Mouse (Mus musculus): ENCODE data around the gene Plcxd2. TPM values are rescaled to one million over a fixed set of nuclear protein-coding genes. Genes with fewer than 3 reads are reported as not detected.

Gene Plcxd2
- polyA plus RNA-seq, 1 experiment from 2014 or later = 0.20 TPM

GRCm38 (mm10) chr16:45952035-45952434 is 58.0 kb downstream of the Plcxd2 start:
- Histone ChIP-seq H3K9me3 (ENCODE audit: low read length) (no peaks in the 10 kb centered on the region), H3K36me3 (ENCODE audit: insufficient read depth, low read length) (no peaks in the 10 kb centered on the region), H3K4me3 (ENCODE audit: low read depth, low read length) (no peak overlapping the region), H3K4me1 (ENCODE audit: insufficient read depth, low read depth, low read length) (0 out of 2 replicates have a peak, but pooled peaks cover 2% of the 10 kb centered on the region), H3K9ac (replicated peaks; ENCODE audit: low read depth) (no peak overlapping the region), H3K27me3 (replicated peaks; ENCODE audit: insufficient read depth, low read length) (no peaks in the 10 kb centered on the region), H3K27ac (ENCODE audit: low read length) (peak overlapping the region; percentile 22; the same call in 1 of the 2 replicates), H3K4me2 (replicated peaks; ENCODE audit: low read depth, low read length) (no peak overlapping the region)
- no peak for TF ChIP-seq CTCF (IDR thresholded peaks at IDR 0.05)
- no peak for TF ChIP-seq EP300 (IDR thresholded peaks at IDR 0.05)
- WGBS = 65% methylated on average over 2 of the region's 2 CpGs
- no peak for DNase-seq (ENCODE audit: low spot score)
- no peak for ATAC-seq

- Histone ChIP-seq H3K9me3 (ENCODE audit: low read length) (no peaks in the 10 kb centered on the region), H3K9ac (replicated peaks; ENCODE audit: low read depth) (no peak overlapping the region), H3K4me2 (replicated peaks; ENCODE audit: low read depth, low read length) (no peak overlapping the region), H3K27me3 (replicated peaks; ENCODE audit: insufficient read depth, low read length) (no peaks in the 10 kb centered on the region), H3K36me3 (ENCODE audit: insufficient read depth, low read length) (no peaks in the 10 kb centered on the region), H3K4me3 (ENCODE audit: low read depth, low read length) (no peak overlapping the region), H3K27ac (ENCODE audit: low read length) (no peak overlapping the region), H3K4me1 (ENCODE audit: insufficient read depth, low read depth, low read length) (no peaks in the 10 kb centered on the region)
- no peak for DNase-seq (ENCODE audit: low spot score)
- WGBS = 88% methylated on average over 2 of the region's 2 CpGs
- ATAC-seq = no peak
- TF ChIP-seq EP300 (IDR thresholded peaks at IDR 0.05) (no peak), CTCF (IDR thresholded peaks at IDR 0.05) (no peak)
Measured at GRCm38 (mm10) chr16:45946335-45946734, 63.7 kb downstream of the Plcxd2 start.

DNA sequence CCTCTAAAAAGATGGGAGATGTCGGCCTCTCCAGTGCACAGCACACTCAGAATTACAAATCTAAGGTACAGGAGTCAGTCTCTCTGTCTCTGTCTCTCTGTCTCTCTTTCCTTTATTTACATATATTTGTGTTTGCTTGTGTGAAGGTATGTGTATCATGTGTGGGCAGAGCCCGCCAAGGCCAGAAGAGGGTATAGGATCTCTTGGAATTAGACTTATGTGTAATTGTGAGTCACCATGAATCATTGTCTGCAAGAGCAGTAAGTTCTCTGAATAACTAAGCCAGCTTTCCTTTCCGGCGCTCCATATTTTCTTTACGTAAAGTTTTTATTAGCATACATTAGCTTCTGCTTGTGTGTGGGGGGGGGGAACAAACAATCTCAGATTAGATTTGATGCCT is 64.4 kb downstream of the Plcxd2 start:
- ATAC-seq (no peak), DNase-seq (ENCODE audit: low spot score) (no peak)
- Histone ChIP-seq H3K4me2 (replicated peaks; ENCODE audit: low read depth, low read length) (no peak overlapping the region), H3K36me3 (ENCODE audit: insufficient read depth, low read length) (no peaks in the 10 kb centered on the region), H3K4me1 (ENCODE audit: insufficient read depth, low read depth, low read length) (no peaks in the 10 kb centered on the region), H3K4me3 (ENCODE audit: low read depth, low read length) (no peak overlapping the region), H3K9ac (replicated peaks; ENCODE audit: low read depth) (no peak overlapping the region), H3K27me3 (replicated peaks; ENCODE audit: insufficient read depth, low read length) (no peaks in the 10 kb centered on the region), H3K9me3 (ENCODE audit: low read length) (no peaks in the 10 kb centered on the region), H3K27ac (ENCODE audit: low read length) (no peak overlapping the region)
- WGBS = 80% methylated on average over 5 of the region's 5 CpGs
- no peak for TF ChIP-seq EP300 (IDR thresholded peaks at IDR 0.05)
- TF ChIP-seq CTCF (IDR thresholded peaks at IDR 0.05) = no peak

DNA sequence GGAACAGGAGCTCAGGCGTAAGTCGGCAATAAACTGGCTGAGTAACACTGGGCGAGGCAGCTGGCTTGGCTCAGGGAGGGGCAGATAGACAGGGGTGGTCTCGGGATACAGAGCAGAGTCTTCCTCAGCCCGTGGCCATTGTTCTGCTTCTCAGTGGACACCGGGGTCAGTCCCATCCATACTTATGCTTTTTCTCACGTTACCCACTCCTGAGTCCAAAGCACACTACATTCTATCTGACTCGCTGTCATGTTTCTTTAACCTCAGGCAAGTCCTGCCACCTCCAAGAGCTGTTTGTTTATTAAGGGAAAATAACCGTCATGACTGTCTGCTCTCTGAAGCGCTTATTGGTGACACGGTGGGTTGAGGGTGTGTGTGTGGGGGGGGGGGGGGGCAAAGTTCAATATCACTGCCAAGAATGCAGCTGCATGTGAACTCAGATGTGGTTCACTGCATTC is 64.8 kb downstream of the Plcxd2 start:
- DNase-seq (ENCODE audit: low spot score) (no peak), ATAC-seq (no peak)
- Histone ChIP-seq H3K27me3 (replicated peaks; ENCODE audit: insufficient read depth, low read length) (no peaks in the 10 kb centered on the region), H3K27ac (ENCODE audit: low read length) (no peak overlapping the region), H3K36me3 (ENCODE audit: insufficient read depth, low read length) (no peaks in the 10 kb centered on the region), H3K4me1 (ENCODE audit: insufficient read depth, low read depth, low read length) (no peaks in the 10 kb centered on the region), H3K4me2 (replicated peaks; ENCODE audit: low read depth, low read length) (no peak overlapping the region), H3K9ac (replicated peaks; ENCODE audit: low read depth) (no peak overlapping the region), H3K9me3 (ENCODE audit: low read length) (no peaks in the 10 kb centered on the region), H3K4me3 (ENCODE audit: low read depth, low read length) (no peak overlapping the region)
- 39% methylated on average over 11 of the region's 11 CpGs for WGBS
- TF ChIP-seq EP300 (IDR thresholded peaks at IDR 0.05) (no peak), CTCF (IDR thresholded peaks at IDR 0.05) (no peak)

DNA sequence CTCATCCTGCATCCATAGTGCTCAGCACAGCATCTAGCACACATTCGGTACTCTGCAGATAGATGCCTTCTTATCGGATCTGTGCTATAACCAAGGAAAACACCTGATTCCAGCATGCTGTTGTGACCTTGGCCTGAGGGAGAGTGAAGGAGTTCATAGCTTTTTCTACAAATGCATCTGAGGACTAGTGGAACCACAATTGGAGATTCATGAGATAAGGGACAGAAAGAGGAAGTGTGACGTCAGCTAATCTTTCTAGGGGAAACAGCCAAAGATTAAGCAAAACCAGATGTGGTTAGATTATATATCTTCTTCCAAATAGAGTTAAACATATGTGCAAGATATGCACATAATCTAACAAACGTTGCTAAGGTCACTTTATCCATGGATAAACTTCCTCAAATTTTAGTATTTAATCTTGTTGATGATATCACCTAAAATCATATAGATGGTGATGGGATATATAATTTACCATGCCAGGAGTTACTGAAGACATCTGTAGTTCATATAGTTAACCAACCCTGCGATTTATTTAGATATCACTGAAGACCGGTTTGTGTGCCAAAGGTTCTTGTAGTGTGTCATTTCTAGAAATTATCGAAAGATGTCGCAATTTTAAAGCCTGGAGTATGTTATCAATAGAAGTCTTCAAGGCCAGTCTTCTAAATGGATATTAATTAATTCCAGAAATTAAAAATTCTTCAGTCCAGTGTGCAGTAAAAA is 67.7 kb downstream of the Plcxd2 start:
- no peaks in the 10 kb centered on the region for H3K36me3 ChIP-seq (ENCODE audit: insufficient read depth, low read length)
- no peaks in the 10 kb centered on the region for H3K27me3 ChIP-seq (replicated peaks; ENCODE audit: insufficient read depth, low read length)
- no peak for DNase-seq (ENCODE audit: low spot score)
- H3K9me3 ChIP-seq (ENCODE audit: low read length) = no peaks in the 10 kb centered on the region
- H3K27ac ChIP-seq (ENCODE audit: low read length) = no peak overlapping the region
- 69% methylated on average over 8 of the region's 8 CpGs for WGBS
- no peaks in the 10 kb centered on the region for H3K4me1 ChIP-seq (ENCODE audit: insufficient read depth, low read depth, low read length)
- H3K4me3 ChIP-seq (ENCODE audit: low read depth, low read length) = no peak overlapping the region
- H3K4me2 ChIP-seq (replicated peaks; ENCODE audit: low read depth, low read length) = no peak overlapping the region
- TF ChIP-seq EP300 (IDR thresholded peaks at IDR 0.05) (no peak), CTCF (IDR thresholded peaks at IDR 0.05) (no peak)
- ATAC-seq = no peak
- no peak overlapping the region for H3K9ac ChIP-seq (replicated peaks; ENCODE audit: low read depth)

- H3K9me3 ChIP-seq (ENCODE audit: low read length) = no peaks in the 10 kb centered on the region
- no peak overlapping the region for H3K4me2 ChIP-seq (replicated peaks; ENCODE audit: low read depth, low read length)
- no peaks in the 10 kb centered on the region for H3K27me3 ChIP-seq (replicated peaks; ENCODE audit: insufficient read depth, low read length)
- WGBS = 89% methylated on average over 2 of the region's 2 CpGs
- H3K9ac ChIP-seq (replicated peaks; ENCODE audit: low read depth) = no peak overlapping the region
- TF ChIP-seq EP300 (IDR thresholded peaks at IDR 0.05) = no peak
- ATAC-seq = no peak
- no peak for DNase-seq (ENCODE audit: low spot score)
- H3K4me3 ChIP-seq (ENCODE audit: low read depth, low read length) = no peak overlapping the region
- H3K4me1 ChIP-seq (ENCODE audit: insufficient read depth, low read depth, low read length) = no peaks in the 10 kb centered on the region
- H3K36me3 ChIP-seq (ENCODE audit: insufficient read depth, low read length) = no peaks in the 10 kb centered on the region
- no peak overlapping the region for H3K27ac ChIP-seq (ENCODE audit: low read length)
Measured at GRCm38 (mm10) chr16:45940701-45941100, 69.3 kb downstream of the Plcxd2 start.
